Comparison of ENCODE assay signal across 18 mouse cellular contexts in the genomic region with DNA sequence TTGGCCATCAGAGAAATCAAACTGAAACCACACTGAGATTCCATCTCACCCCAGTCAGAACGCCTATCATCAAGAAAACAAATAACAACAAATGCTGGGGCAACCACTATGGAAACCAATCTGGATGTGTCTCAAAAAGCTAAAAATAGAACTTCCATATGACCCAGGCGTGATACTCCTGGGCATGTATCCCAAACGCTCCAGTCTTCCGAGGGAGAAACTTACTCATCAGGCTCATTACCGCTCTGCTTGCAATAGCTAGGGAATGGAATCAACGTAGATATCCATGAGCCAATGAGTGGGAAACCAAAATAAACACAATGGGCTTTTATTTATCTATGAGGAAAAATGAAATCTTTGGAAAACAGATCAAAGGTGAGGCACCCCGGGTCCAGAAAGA. TPM values are rescaled to one million over a fixed set of nuclear protein-coding genes. Genes with fewer than 3 reads are reported as not detected.
DNase-seq lines count a peak whose midpoint lies in the region; ATAC-seq and TF ChIP-seq lines count a peak whose summit lies in the region.
"Had no signal": no experiment of that assay in that cellular context is flagged by ENCODE, and none has a peak within 500 bp of the region (broad histone marks: within the 10 kb centered on the region; RNA-seq: fewer than 3 reads in every experiment).

No protein-coding gene starts in this region.

- intact Hi-C loops in heart, adult 2 months (cut with DNase I): no loop called here
- intact Hi-C loops in left cerebral cortex, postnatal 10 days (cut with DNase I): no loop called here

- DNase-seq in heart, adult 2 months: peak in 1 of 2 experiments; percentile 68
- DNase-seq in heart, embryonic 10.5 days (ENCODE audit: low spot score): no peak
- DNase-seq in midbrain, postnatal 0 days (ENCODE audit: low spot score): peak; percentile 57
- DNase-seq in left cerebral cortex, postnatal 10 days (ENCODE audit: extremely low spot score in 1 of 2, low spot score in 2 of 2): no peak
- DNase-seq in layer of hippocampus, adult 2 months (ENCODE audit: low spot score in 2 of 2): no peak
- DNase-seq: adrenal gland, adult 8-10 months; gastrocnemius, postnatal 25 days; kidney, adult 18-20 months; lung, postnatal 14 days; thymus, postnatal 25 days had no signal

- peak overlapping the region; percentile 86 for H3K27ac ChIP-seq in heart, adult 2 months
- no peak overlapping the region for H3K27ac ChIP-seq in heart, embryonic 10.5 days
- no peak overlapping the region for H3K27ac ChIP-seq in midbrain, postnatal 0 days (ENCODE audit: low read depth, low read length)
- no peak overlapping the region for H3K27ac ChIP-seq in midbrain, embryonic 13.5 days
- peak overlapping the region; percentile 14; the same call in 1 of the 2 replicates for H3K27ac ChIP-seq in embryonic fibroblast, embryonic 13.5 days (ENCODE audit: insufficient read depth, low read length)
- H3K27ac ChIP-seq in layer of hippocampus, adult 2 months: no peak overlapping the region
- H3K27ac ChIP-seq: hindbrain, embryonic 12.5 days; limb, embryonic 15.5 days; midbrain, embryonic 12.5 days; neural tube, embryonic 12.5 days; stomach, embryonic 15.5 days had no signal

- peaks cover 28% of the 10 kb centered on the region for H3K4me1 ChIP-seq in heart, adult 2 months (ENCODE audit: control insufficient read depth, insufficient read depth, low read length)
- H3K4me1 ChIP-seq in heart, embryonic 10.5 days: peaks cover 33% of the 10 kb centered on the region
- no peaks in the 10 kb centered on the region for H3K4me1 ChIP-seq in midbrain, postnatal 0 days (ENCODE audit: insufficient read depth, low read length)
- peaks cover 4% of the 10 kb centered on the region; the same call in 1 of the 2 replicates for H3K4me1 ChIP-seq in midbrain, embryonic 13.5 days (replicated peaks)
- 0 out of 2 replicates have a peak, but pooled peaks cover 2% of the 10 kb centered on the region for H3K4me1 ChIP-seq in embryonic fibroblast, embryonic 13.5 days (ENCODE audit: control insufficient read depth, insufficient read depth, low read length)

- ATAC-seq in midbrain, postnatal 0 days (ENCODE audit: low FRiP score): no peak
- ATAC-seq in midbrain, embryonic 13.5 days: no peak
- ATAC-seq: forebrain, embryonic 16.5 days had no signal

- no peaks in the 10 kb centered on the region for H3K27me3 ChIP-seq in heart, adult 2 months (ENCODE audit: control insufficient read depth, insufficient read depth, low read length)
- H3K27me3 ChIP-seq in heart, embryonic 10.5 days (ENCODE audit: insufficient read depth, poor library complexity, severe bottlenecking): no peaks in the 10 kb centered on the region
- no peaks in the 10 kb centered on the region for H3K27me3 ChIP-seq in midbrain, postnatal 0 days (ENCODE audit: insufficient read depth, low read length)
- H3K27me3 ChIP-seq in midbrain, embryonic 13.5 days: no peaks in the 10 kb centered on the region
- H3K27me3 ChIP-seq: hindbrain, embryonic 12.5 days; limb, embryonic 15.5 days; midbrain, embryonic 12.5 days; neural tube, embryonic 12.5 days; stomach, embryonic 15.5 days had no signal

- H3K4me2 ChIP-seq in midbrain, postnatal 0 days (ENCODE audit: low read depth, low read length, poor library complexity, severe bottlenecking): no peak overlapping the region
- no peak overlapping the region for H3K4me2 ChIP-seq in midbrain, embryonic 13.5 days (replicated peaks)
- H3K4me2 ChIP-seq: hindbrain, embryonic 12.5 days; limb, embryonic 15.5 days; midbrain, embryonic 12.5 days; neural tube, embryonic 12.5 days; stomach, embryonic 15.5 days had no signal

- H3K4me3 ChIP-seq in heart, adult 2 months: no peak overlapping the region
- no peak overlapping the region for H3K4me3 ChIP-seq in heart, embryonic 10.5 days
- H3K4me3 ChIP-seq in midbrain, postnatal 0 days (ENCODE audit: low read depth, low read length): no peak overlapping the region
- no peak overlapping the region for H3K4me3 ChIP-seq in midbrain, embryonic 13.5 days (replicated peaks)
- H3K4me3 ChIP-seq in embryonic fibroblast, embryonic 13.5 days (ENCODE audit: insufficient read depth, low read length): no peak overlapping the region
- H3K4me3 ChIP-seq in layer of hippocampus, adult 2 months: no peak overlapping the region
- H3K4me3 ChIP-seq: hindbrain, embryonic 12.5 days; limb, embryonic 15.5 days; midbrain, embryonic 12.5 days; neural tube, embryonic 12.5 days; stomach, embryonic 15.5 days had no signal

- TF ChIP-seq EP300 in heart, adult 2 months (IDR thresholded peaks at IDR 0.05; ENCODE audit: insufficient read depth, low read depth, low read length): peak; percentile 52; the same call in 1 of the 2 replicates

- TF ChIP-seq CTCF in heart, adult 2 months (IDR thresholded peaks at IDR 0.05): no peak
- TF ChIP-seq CTCF in midbrain, postnatal 0 days (IDR thresholded peaks at IDR 0.05): no peak
- TF ChIP-seq CTCF in embryonic fibroblast, embryonic 13.5 days (IDR thresholded peaks at IDR 0.05; ENCODE audit: borderline replicate concordance, insufficient read depth, low read length): no peak
- no peak for TF ChIP-seq CTCF in layer of hippocampus, adult 2 months (conservative IDR thresholded peaks at IDR 0.05)

- TF ChIP-seq POLR2A in heart, adult 2 months (IDR thresholded peaks at IDR 0.05; ENCODE audit: insufficient read depth, low read depth, low read length): no peak
- no peak for TF ChIP-seq POLR2A in embryonic fibroblast, embryonic 13.5 days (IDR thresholded peaks at IDR 0.05; ENCODE audit: low read depth, low read length)

- 24% methylated on average over 7 of the region's 7 CpGs for WGBS in heart, adult 2 months
- 72% methylated on average over 7 of the region's 7 CpGs for WGBS in heart, embryonic 10.5 days
- WGBS in midbrain, postnatal 0 days: 91% methylated on average over 7 of the region's 7 CpGs
- WGBS in midbrain, embryonic 13.5 days: 87% methylated on average over 7 of the region's 7 CpGs

- no peak overlapping the region for H3K9ac ChIP-seq in heart, adult 2 months (ENCODE audit: low read depth, low read length)
- no peak overlapping the region for H3K9ac ChIP-seq in midbrain, postnatal 0 days (replicated peaks; ENCODE audit: low read length, poor library complexity, severe bottlenecking)
- H3K9ac ChIP-seq in midbrain, embryonic 13.5 days (replicated peaks): no peak overlapping the region
- H3K9ac ChIP-seq: hindbrain, embryonic 12.5 days; limb, embryonic 15.5 days; midbrain, embryonic 12.5 days; neural tube, embryonic 12.5 days; stomach, embryonic 15.5 days had no signal

- no peaks in the 10 kb centered on the region for H3K79me2 ChIP-seq in heart, adult 2 months (replicated peaks; ENCODE audit: control insufficient read depth, insufficient read depth, low read length)

- peaks cover 10% of the 10 kb centered on the region for H3K36me3 ChIP-seq in heart, adult 2 months (ENCODE audit: control insufficient read depth, insufficient read depth, low read length)
- H3K36me3 ChIP-seq in heart, embryonic 10.5 days: no peaks in the 10 kb centered on the region
- H3K36me3 ChIP-seq in midbrain, postnatal 0 days (ENCODE audit: insufficient read depth, low read length): no peaks in the 10 kb centered on the region
- no peaks in the 10 kb centered on the region for H3K36me3 ChIP-seq in midbrain, embryonic 13.5 days
- H3K36me3 ChIP-seq: hindbrain, embryonic 12.5 days; limb, embryonic 15.5 days; midbrain, embryonic 12.5 days; neural tube, embryonic 12.5 days; stomach, embryonic 15.5 days had no signal

- no peaks in the 10 kb centered on the region for H3K9me3 ChIP-seq in heart, embryonic 10.5 days
- no peaks in the 10 kb centered on the region for H3K9me3 ChIP-seq in midbrain, postnatal 0 days (ENCODE audit: low read length)
- no peaks in the 10 kb centered on the region for H3K9me3 ChIP-seq in midbrain, embryonic 13.5 days
- H3K9me3 ChIP-seq: hindbrain, embryonic 12.5 days; limb, embryonic 15.5 days; midbrain, embryonic 12.5 days; neural tube, embryonic 12.5 days; stomach, embryonic 15.5 days had no signal

RNA-seq across cellular contexts. Expression of a gene that starts 59.2 kb away (rescaled TPM):
- total RNA-seq in heart, adult 2 months (2021): 100 to 1,000 TPM; 139 to 143 TPM
- 113 and 144 TPM in 2 replicates for polyA plus RNA-seq in heart, adult 2 months (2012; rRNA removed)
- 7.0 and 21.2 TPM in 2 replicates for polyA plus RNA-seq in heart, embryonic 10.5 days (2016; fragmentation: Nextera tagmentation; extraction: Ambion mirVana)
- total RNA-seq in midbrain, postnatal 0 days (2014; rRNA removed): 24.3 and 31.0 TPM in 2 replicates
- 29.8 and 39.2 TPM in 2 replicates for polyA plus RNA-seq in midbrain, postnatal 0 days (2015; fragmentation: Nextera tagmentation; extraction: Ambion mirVana)
- polyA plus RNA-seq in midbrain, embryonic 13.5 days (2015; fragmentation: Nextera tagmentation; extraction: Ambion mirVana): 21.3 and 23.9 TPM in 2 replicates
- 21.9 and 23.8 TPM in 2 replicates for polyA plus RNA-seq in embryonic fibroblast, embryonic 13.5 days (2011; ENCODE audit: insufficient read length, low read depth, missing spikeins)
- 10 to 100 TPM; 16.0 to 16.6 TPM for total RNA-seq in left cerebral cortex, postnatal 10 days (2021)
- total RNA-seq in layer of hippocampus, adult 2 months (2021): 10 to 100 TPM; 26.7 to 29.0 TPM

Comparison
In these comparisons a context has a peak if more than half of its experiments do, and no peak if none do; other contexts are left out.
1. H3K27ac ChIP-seq: peak in heart, adult 2 months (single experiment) and embryonic fibroblast, embryonic 13.5 days (single experiment); none in heart, embryonic 10.5 days (single experiment), midbrain, postnatal 0 days (single experiment), midbrain, embryonic 13.5 days (single experiment) and layer of hippocampus, adult 2 months (single experiment).